Mouse (Mus musculus) small intestine, adult 2 months (tissue): ENCODE measurements around the gene Pard3. TPM values are rescaled to one million over a fixed set of nuclear protein-coding genes. Genes with fewer than 3 reads are reported as not detected.
A peak's percentile ranks its signal among the peaks of the same experiment; 100 is the strongest.

ENCODE experiments used
- H3K27ac ChIP-seq: fragments of 200-500 bp; 2 replicates; pipeline ENCODE4 v1.5.1; 2012; ENCODE audit warnings: low read depth, low read length, control low read depth, inconsistent platforms; ENCODE audit not compliant: insufficient read depth
- H3K27me3 ChIP-seq: fragments of 200-500 bp; 2 replicates; pipeline ENCODE4 v1.6.1; 2012; ENCODE audit warnings: mild to moderate bottlenecking, moderate library complexity, low read length, inconsistent platforms; ENCODE audit not compliant: control insufficient read depth, insufficient read depth
- H3K36me3 ChIP-seq: fragments of 200-500 bp; 2 replicates; pipeline ENCODE4 v1.6.1; 2012; ENCODE audit warnings: mild to moderate bottlenecking, low read length, control low read depth, inconsistent platforms; ENCODE audit not compliant: control insufficient read depth, insufficient read depth
- H3K4me1 ChIP-seq: fragments of 200-500 bp; 2 replicates; pipeline ENCODE4 v1.6.1; 2012; ENCODE audit warnings: low read length, inconsistent platforms, mixed read lengths; ENCODE audit not compliant: control insufficient read depth, insufficient read depth, insufficient read length
- H3K4me3 ChIP-seq: fragments of 200-500 bp; 2 replicates; pipeline ENCODE4 v1.5.1; 2012; ENCODE audit warnings: low read depth, mild to moderate bottlenecking, control low read depth, inconsistent platforms, low read length, moderate library complexity
- CTCF ChIP-seq: fragments of 200-500 bp; IDR thresholded peaks from 2 replicates; pipeline ENCODE4 v1.5.1; 2012; ENCODE audit warnings: low read depth, mild to moderate bottlenecking, control low read depth, inconsistent platforms, low read length, moderate library complexity, mixed read lengths; ENCODE audit not compliant: insufficient replicate concordance, insufficient read length; ENCODE audit errors: extremely low read depth
- POLR2A ChIP-seq: fragments of 200-500 bp; IDR thresholded peaks from 2 replicates; pipeline ENCODE4 v1.6.1; 2012; ENCODE audit warnings: low read depth, mild to moderate bottlenecking, control low read depth, inconsistent platforms, low read length, moderate library complexity
- WGBS: fragments of 180-500 bp; shearing (Covaris S2); methylation state at CpG from one replicate; pipeline ENCODE4 v1.1.7; 2018; 5-methylcytosine and 5-hydroxymethylcytosine counted together
- polyA plus RNA-seq: library from polyadenylated mRNA; depleted of rRNA; stranded (reverse); fragments of >200 nt; gene quantifications from 2 replicates; pipeline ENCODE4 v1.2.3, GENCODE M21; 2012

Pard3 gene
- polyA plus RNA-seq, 1 experiment = 52.9 TPM

GRCm38 (mm10) chr8:127251476-127251875 lies 187.8 kb downstream of the Pard3 start:
- no peaks in the 10 kb centered on the region for H3K36me3 ChIP-seq
- no peak for TF ChIP-seq CTCF
- TF ChIP-seq POLR2A = no peak
- no peaks in the 10 kb centered on the region for H3K27me3 ChIP-seq
- H3K27ac ChIP-seq = no peak overlapping the region
- 88% methylated on average over 3 of the region's 3 CpGs for WGBS
- H3K4me1 ChIP-seq = peaks cover 3% of the 10 kb centered on the region; the same call in 1 of the 2 replicates
- H3K4me3 ChIP-seq = no peak overlapping the region

GRCm38 (mm10) chr8:127251985-127252384 lies 188.3 kb downstream of the Pard3 start:
- peaks cover 3% of the 10 kb centered on the region; the same call in 1 of the 2 replicates for H3K4me1 ChIP-seq
- H3K4me3 ChIP-seq = no peak overlapping the region
- H3K27ac ChIP-seq = no peak overlapping the region
- WGBS = 87% methylated on average over 13 of the region's 13 CpGs
- H3K36me3 ChIP-seq = no peaks in the 10 kb centered on the region
- no peak for TF ChIP-seq POLR2A
- TF ChIP-seq CTCF = peak; percentile 31; the same call in 1 of the 2 replicates
- H3K27me3 ChIP-seq = no peaks in the 10 kb centered on the region

- 89% methylated on average over 7 of the region's 7 CpGs for WGBS
- no peak overlapping the region for H3K27ac ChIP-seq
- peaks cover 3% of the 10 kb centered on the region; the same call in 1 of the 2 replicates for H3K4me1 ChIP-seq
- H3K27me3 ChIP-seq = no peaks in the 10 kb centered on the region
- H3K4me3 ChIP-seq = no peak overlapping the region
- no peaks in the 10 kb centered on the region for H3K36me3 ChIP-seq
- no peak for TF ChIP-seq CTCF
- TF ChIP-seq POLR2A = no peak
These were observed 190.9 kb downstream of the Pard3 start for GRCm38 (mm10) chr8:127254625-127255024.

- TF ChIP-seq POLR2A = no peak
- no peak for TF ChIP-seq CTCF
- H3K4me3 ChIP-seq = no peak overlapping the region
- no peaks in the 10 kb centered on the region for H3K27me3 ChIP-seq
- no peaks in the 10 kb centered on the region for H3K36me3 ChIP-seq
- no peak overlapping the region for H3K27ac ChIP-seq
- WGBS = 91% methylated on average over 3 of the region's 3 CpGs
- H3K4me1 ChIP-seq = no peaks in the 10 kb centered on the region; the same call in 1 of the 2 replicates
These were observed 193.4 kb downstream of the Pard3 start for GRCm38 (mm10) chr8:127257086-127257485.

- no peaks in the 10 kb centered on the region; the same call in 1 of the 2 replicates for H3K4me1 ChIP-seq
- no peak overlapping the region for H3K27ac ChIP-seq
- no peaks in the 10 kb centered on the region for H3K27me3 ChIP-seq
- 91% methylated on average over 6 of the region's 6 CpGs for WGBS
- no peaks in the 10 kb centered on the region for H3K36me3 ChIP-seq
- H3K4me3 ChIP-seq = no peak overlapping the region
- TF ChIP-seq CTCF = no peak
- no peak for TF ChIP-seq POLR2A
These were observed 197.4 kb downstream of the Pard3 start for GRCm38 (mm10) chr8:127261051-127261450.

GRCm38 (mm10) chr8:127262026-127262425 lies 198.3 kb downstream of the Pard3 start:
- TF ChIP-seq POLR2A (no peak), CTCF (no peak)
- H3K27me3 ChIP-seq = no peaks in the 10 kb centered on the region
- no peak overlapping the region for H3K27ac ChIP-seq
- H3K4me3 ChIP-seq = no peak overlapping the region
- WGBS = 76% methylated on average over 7 of the region's 7 CpGs
- H3K36me3 ChIP-seq = no peaks in the 10 kb centered on the region
- no peaks in the 10 kb centered on the region for H3K4me1 ChIP-seq

- WGBS = 58% methylated on average over 3 of the region's 3 CpGs
- no peaks in the 10 kb centered on the region for H3K27me3 ChIP-seq
- H3K27ac ChIP-seq = no peak overlapping the region
- no peaks in the 10 kb centered on the region for H3K36me3 ChIP-seq
- no peaks in the 10 kb centered on the region for H3K4me1 ChIP-seq
- TF ChIP-seq POLR2A (no peak), CTCF (no peak)
- H3K4me3 ChIP-seq = no peak overlapping the region
These were observed 198.7 kb downstream of the Pard3 start for GRCm38 (mm10) chr8:127262436-127262835.
